Mouse (Mus musculus): ENCODE data around the gene Pald1. TPM values are rescaled to one million over a fixed set of nuclear protein-coding genes. Genes with fewer than 3 reads are reported as not detected.

The Pald1 gene
- polyA plus RNA-seq, 1 experiment: 8.9 TPM

DNA sequence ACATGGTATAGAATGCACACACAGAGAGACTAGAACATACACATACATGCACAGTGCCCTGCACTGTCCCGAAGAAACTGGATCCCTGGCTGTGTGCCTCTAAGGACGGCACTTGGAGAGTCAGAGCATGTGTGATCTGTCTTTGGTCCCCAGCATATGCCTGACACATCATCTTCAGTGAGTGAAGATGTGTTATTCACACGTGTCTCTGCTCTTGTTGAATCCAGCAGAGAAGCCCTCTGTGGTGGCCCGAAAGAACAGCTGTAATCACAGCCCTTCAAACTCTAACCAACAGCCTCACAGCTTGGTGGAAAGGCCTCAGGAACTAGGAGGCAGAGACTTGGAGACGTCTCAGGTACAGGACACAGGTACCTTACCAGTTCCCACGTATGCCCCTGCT, 1.8 kb upstream of the Pald1 start:
- no peak overlapping the region for H3ac ChIP-seq (ENCODE audit: control insufficient read depth, insufficient read length, low read depth)
- no peaks in the 10 kb centered on the region for H3K27me3 ChIP-seq (ENCODE audit: control insufficient read depth, insufficient read depth, insufficient read length)
- no peaks in the 10 kb centered on the region for H3K79me2 ChIP-seq (ENCODE audit: control insufficient read depth, insufficient read depth)
- no peaks in the 10 kb centered on the region for H3K79me3 ChIP-seq (ENCODE audit: low read depth)
- H3K4me3 ChIP-seq (ENCODE audit: insufficient read depth, poor library complexity, severe bottlenecking): no peak overlapping the region
- no peaks in the 10 kb centered on the region for H3K36me3 ChIP-seq (ENCODE audit: control insufficient read depth, insufficient read depth)
- TF ChIP-seq CEBPB (IDR thresholded peaks at IDR 0.05; ENCODE audit: low read depth) (no peak), CTCF (IDR thresholded peaks at IDR 0.05; ENCODE audit: control insufficient read depth, insufficient read depth, insufficient read length) (no peak), MAX (IDR thresholded peaks at IDR 0.05) (no peak), USF1 (IDR thresholded peaks at IDR 0.05; ENCODE audit: low read depth) (no peak), MYOG (IDR thresholded peaks at IDR 0.05; ENCODE audit: control insufficient read depth, extremely low read depth, insufficient read length) (no peak), FOSL1 (IDR thresholded peaks at IDR 0.05; ENCODE audit: insufficient read depth, low read length, poor library complexity, severe bottlenecking) (no peak), MYOD1 (IDR thresholded peaks at IDR 0.05; ENCODE audit: control insufficient read depth, insufficient read length, low read depth) (no peak)

DNA sequence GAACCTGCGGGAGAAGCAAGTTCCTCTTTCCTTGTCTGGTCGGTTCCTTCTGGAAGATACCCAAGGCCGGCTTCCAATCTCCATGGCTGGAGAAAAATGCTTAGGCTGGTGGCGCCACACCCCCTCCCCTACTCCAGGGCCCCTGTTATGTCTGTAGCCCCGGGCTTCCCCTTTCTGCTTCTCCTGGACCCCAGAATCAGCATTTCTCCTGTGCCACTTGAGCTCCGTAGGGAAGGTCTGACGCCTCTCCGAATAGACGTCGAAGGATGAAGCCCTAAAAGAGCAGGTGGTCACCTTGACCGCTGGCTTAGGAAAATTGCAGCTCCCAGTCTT, 351 bp upstream of the Pald1 start:
- H3K79me3 ChIP-seq (ENCODE audit: low read depth): no peaks in the 10 kb centered on the region
- TF ChIP-seq CTCF (IDR thresholded peaks at IDR 0.05; ENCODE audit: control insufficient read depth, insufficient read depth, insufficient read length) (no peak), USF1 (IDR thresholded peaks at IDR 0.05; ENCODE audit: low read depth) (no peak), MYOG (IDR thresholded peaks at IDR 0.05; ENCODE audit: control insufficient read depth, extremely low read depth, insufficient read length) (no peak), FOSL1 (IDR thresholded peaks at IDR 0.05; ENCODE audit: insufficient read depth, low read length, poor library complexity, severe bottlenecking) (no peak), MYOD1 (IDR thresholded peaks at IDR 0.05; ENCODE audit: control insufficient read depth, insufficient read length, low read depth) (no peak), CEBPB (IDR thresholded peaks at IDR 0.05; ENCODE audit: low read depth) (no peak), MAX (IDR thresholded peaks at IDR 0.05) (no peak)
- H3K36me3 ChIP-seq (ENCODE audit: control insufficient read depth, insufficient read depth): no peaks in the 10 kb centered on the region
- H3K27me3 ChIP-seq (ENCODE audit: control insufficient read depth, insufficient read depth, insufficient read length): no peaks in the 10 kb centered on the region
- peak overlapping the region; percentile 46 for H3ac ChIP-seq (ENCODE audit: control insufficient read depth, insufficient read length, low read depth)
- peak overlapping the region; percentile 48 for H3K4me3 ChIP-seq (ENCODE audit: insufficient read depth, poor library complexity, severe bottlenecking)
- H3K79me2 ChIP-seq (ENCODE audit: control insufficient read depth, insufficient read depth): no peaks in the 10 kb centered on the region

DNA sequence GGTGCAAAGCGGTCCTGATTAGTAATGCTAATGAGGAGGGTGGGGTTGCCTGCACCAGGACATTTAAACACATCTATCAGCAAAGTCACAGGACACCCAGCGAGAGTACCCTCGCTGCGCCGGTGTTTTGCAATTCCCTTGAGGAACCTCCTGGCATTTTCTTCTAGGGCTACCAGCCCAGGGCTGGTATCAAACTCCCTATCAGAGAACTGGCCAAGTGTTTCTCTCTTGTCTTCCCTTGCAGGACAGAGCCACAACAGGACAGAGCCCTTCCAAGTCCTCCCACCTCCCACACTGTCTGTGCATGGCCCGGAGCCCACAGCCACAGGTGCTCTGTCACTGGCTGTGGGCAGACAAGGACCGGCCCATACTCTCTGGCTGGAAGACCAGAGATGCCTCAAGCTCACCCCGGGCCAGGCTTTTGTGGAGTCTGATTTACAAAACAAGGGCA, 1.0 kb downstream of the Pald1 start:
- H3K79me3 ChIP-seq (ENCODE audit: low read depth): no peaks in the 10 kb centered on the region
- no peaks in the 10 kb centered on the region for H3K27me3 ChIP-seq (ENCODE audit: control insufficient read depth, insufficient read depth, insufficient read length)
- peak overlapping the region; percentile 15 for H3ac ChIP-seq (ENCODE audit: control insufficient read depth, insufficient read length, low read depth)
- TF ChIP-seq CEBPB (IDR thresholded peaks at IDR 0.05; ENCODE audit: low read depth): peak; percentile 24
- TF ChIP-seq USF1 (IDR thresholded peaks at IDR 0.05; ENCODE audit: low read depth): no peak
- TF ChIP-seq MAX (IDR thresholded peaks at IDR 0.05): no peak
- TF ChIP-seq FOSL1 (IDR thresholded peaks at IDR 0.05; ENCODE audit: insufficient read depth, low read length, poor library complexity, severe bottlenecking): no peak
- H3K79me2 ChIP-seq (ENCODE audit: control insufficient read depth, insufficient read depth): no peaks in the 10 kb centered on the region
- H3K36me3 ChIP-seq (ENCODE audit: control insufficient read depth, insufficient read depth): peaks cover 3% of the 10 kb centered on the region
- H3K4me3 ChIP-seq (ENCODE audit: insufficient read depth, poor library complexity, severe bottlenecking): peak overlapping the region; percentile 48

DNA sequence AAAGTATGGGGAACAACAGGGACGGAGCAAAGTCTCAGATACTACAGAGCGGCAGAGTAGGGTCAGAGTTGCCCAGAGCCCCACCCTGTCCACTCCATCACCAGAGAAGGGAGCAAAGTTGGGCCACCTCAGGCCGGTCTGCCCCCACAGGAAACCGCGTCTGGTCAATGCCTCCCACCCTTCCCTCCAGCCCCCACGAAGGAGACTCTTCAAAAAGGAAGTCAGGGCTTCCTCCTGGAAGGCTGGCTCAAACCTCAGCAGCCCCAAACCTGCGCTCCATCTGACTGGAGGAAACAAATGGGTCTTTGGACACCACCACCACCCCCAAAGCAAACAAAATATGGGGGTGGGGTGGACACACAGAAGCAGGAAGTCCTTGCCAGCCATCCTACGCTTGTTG, 1.5 kb downstream of the Pald1 start:
- H3ac ChIP-seq (ENCODE audit: control insufficient read depth, insufficient read length, low read depth): no peak overlapping the region
- no peaks in the 10 kb centered on the region for H3K79me3 ChIP-seq (ENCODE audit: low read depth)
- H3K36me3 ChIP-seq (ENCODE audit: control insufficient read depth, insufficient read depth): peaks cover 3% of the 10 kb centered on the region
- no peaks in the 10 kb centered on the region for H3K79me2 ChIP-seq (ENCODE audit: control insufficient read depth, insufficient read depth)
- no peaks in the 10 kb centered on the region for H3K27me3 ChIP-seq (ENCODE audit: control insufficient read depth, insufficient read depth, insufficient read length)
- H3K4me3 ChIP-seq (ENCODE audit: insufficient read depth, poor library complexity, severe bottlenecking): no peak overlapping the region
- no peak for TF ChIP-seq CEBPB (IDR thresholded peaks at IDR 0.05; ENCODE audit: low read depth)

DNA sequence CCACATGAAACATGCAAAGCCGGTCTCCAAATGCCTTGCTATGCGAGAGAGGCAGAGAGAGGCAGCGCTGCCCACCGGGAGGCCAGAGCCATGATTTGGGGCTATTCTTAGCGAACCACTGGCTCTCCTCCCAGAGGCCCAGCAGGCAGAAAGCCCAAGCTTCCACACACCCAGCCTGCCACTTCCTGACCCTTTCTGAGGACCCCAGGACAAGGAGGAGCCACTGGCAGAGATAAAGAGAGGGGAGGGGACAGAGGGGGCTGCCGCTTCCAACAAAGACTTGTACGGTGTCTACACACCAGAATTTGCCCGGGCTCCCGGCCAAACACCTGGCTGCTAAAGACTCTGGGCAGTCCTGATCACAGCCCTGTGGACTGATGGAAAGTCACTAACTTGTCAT, 3.1 kb downstream of the Pald1 start:
- no peak for TF ChIP-seq MAX (IDR thresholded peaks at IDR 0.05)
- TF ChIP-seq MYOG (IDR thresholded peaks at IDR 0.05; ENCODE audit: control insufficient read depth, extremely low read depth, insufficient read length): no peak
- TF ChIP-seq USF1 (IDR thresholded peaks at IDR 0.05; ENCODE audit: low read depth): no peak
- TF ChIP-seq FOSL1 (IDR thresholded peaks at IDR 0.05; ENCODE audit: insufficient read depth, low read length, poor library complexity, severe bottlenecking): no peak
- TF ChIP-seq CTCF (IDR thresholded peaks at IDR 0.05; ENCODE audit: control insufficient read depth, insufficient read depth, insufficient read length): no peak
- no peak for TF ChIP-seq CEBPB (IDR thresholded peaks at IDR 0.05; ENCODE audit: low read depth)
- no peak for TF ChIP-seq MYOD1 (IDR thresholded peaks at IDR 0.05; ENCODE audit: control insufficient read depth, insufficient read length, low read depth)
- Histone ChIP-seq H3K79me3 (ENCODE audit: low read depth) (no peaks in the 10 kb centered on the region), H3K36me3 (ENCODE audit: control insufficient read depth, insufficient read depth) (peaks cover 3% of the 10 kb centered on the region), H3ac (ENCODE audit: control insufficient read depth, insufficient read length, low read depth) (no peak overlapping the region), H3K79me2 (ENCODE audit: control insufficient read depth, insufficient read depth) (no peaks in the 10 kb centered on the region), H3K27me3 (ENCODE audit: control insufficient read depth, insufficient read depth, insufficient read length) (no peaks in the 10 kb centered on the region), H3K4me3 (ENCODE audit: insufficient read depth, poor library complexity, severe bottlenecking) (no peak overlapping the region)

DNA sequence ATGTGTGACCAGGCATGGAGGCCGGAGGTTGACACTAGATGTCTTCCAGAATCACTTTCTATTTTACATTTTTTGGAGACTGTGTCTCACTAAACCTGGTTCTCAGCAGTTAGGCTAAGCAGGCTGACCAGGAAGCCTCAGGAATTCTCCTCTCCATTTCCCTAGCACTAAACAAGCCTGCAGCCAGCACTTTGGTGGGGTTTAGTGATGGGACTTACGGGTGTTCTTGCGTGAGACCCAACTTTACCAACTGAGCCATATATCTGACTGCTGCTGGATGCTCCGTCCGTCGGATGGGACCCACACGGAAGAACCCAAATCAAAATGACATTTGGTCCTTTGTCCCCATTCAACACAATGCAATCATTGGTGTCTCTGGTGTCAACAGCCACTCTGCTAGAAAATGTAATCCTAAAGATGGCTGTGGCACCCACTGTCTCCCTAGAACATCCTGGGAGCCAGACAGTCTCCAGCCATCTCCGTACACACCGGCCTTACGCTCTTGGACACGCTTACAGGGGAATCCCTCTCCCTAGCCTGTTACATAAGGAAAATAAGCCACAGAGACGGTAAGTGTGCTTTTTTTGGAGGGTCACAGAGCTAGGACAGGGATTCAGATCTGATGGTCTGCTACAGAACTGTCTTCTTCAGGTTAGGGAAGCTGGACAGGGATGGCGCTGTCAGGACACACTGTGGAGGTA, 3.8 kb downstream of the Pald1 start:
- no peaks in the 10 kb centered on the region for H3K79me3 ChIP-seq (ENCODE audit: low read depth)
- no peak for TF ChIP-seq MYOD1 (IDR thresholded peaks at IDR 0.05; ENCODE audit: control insufficient read depth, insufficient read length, low read depth)
- no peak for TF ChIP-seq USF1 (IDR thresholded peaks at IDR 0.05; ENCODE audit: low read depth)
- no peak for TF ChIP-seq CEBPB (IDR thresholded peaks at IDR 0.05; ENCODE audit: low read depth)
- no peak for TF ChIP-seq CTCF (IDR thresholded peaks at IDR 0.05; ENCODE audit: control insufficient read depth, insufficient read depth, insufficient read length)
- no peak for TF ChIP-seq MAX (IDR thresholded peaks at IDR 0.05)
- TF ChIP-seq MYOG (IDR thresholded peaks at IDR 0.05; ENCODE audit: control insufficient read depth, extremely low read depth, insufficient read length): no peak
- no peak for TF ChIP-seq FOSL1 (IDR thresholded peaks at IDR 0.05; ENCODE audit: insufficient read depth, low read length, poor library complexity, severe bottlenecking)
- no peak overlapping the region for H3K4me3 ChIP-seq (ENCODE audit: insufficient read depth, poor library complexity, severe bottlenecking)
- no peaks in the 10 kb centered on the region for H3K79me2 ChIP-seq (ENCODE audit: control insufficient read depth, insufficient read depth)
- no peak overlapping the region for H3ac ChIP-seq (ENCODE audit: control insufficient read depth, insufficient read length, low read depth)
- no peaks in the 10 kb centered on the region for H3K27me3 ChIP-seq (ENCODE audit: control insufficient read depth, insufficient read depth, insufficient read length)
- H3K36me3 ChIP-seq (ENCODE audit: control insufficient read depth, insufficient read depth): peaks cover 3% of the 10 kb centered on the region
